Mouse (Mus musculus): ENCODE results near the gene BC030870.
"Not testable (repeated sequence)": the region's sequence is repeated elsewhere in the genome, so short reads cannot be mapped to it uniquely, and the experiment has no call there.

DNA sequence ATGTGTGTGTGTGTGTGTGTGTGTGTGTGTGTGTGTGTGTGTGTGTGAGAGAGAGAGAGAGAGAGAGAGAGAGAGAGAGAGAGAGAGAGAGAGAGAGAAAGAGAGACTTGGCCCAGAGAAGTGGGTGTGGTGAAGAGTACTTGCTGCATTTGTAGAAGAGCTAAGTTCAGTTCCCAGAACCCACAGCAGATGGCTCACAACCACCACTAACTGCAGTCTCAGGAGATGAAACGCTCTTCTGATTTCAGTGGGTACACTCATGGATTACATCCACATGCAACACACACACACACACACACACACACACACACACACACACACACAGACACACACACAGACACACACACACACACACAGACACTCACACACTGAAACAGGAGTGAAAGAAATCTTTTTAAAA, 31.3 kb upstream of the BC030870 start:
- TF ChIP-seq CTCF (IDR thresholded peaks at IDR 0.05; ENCODE audit: low read depth, low read length); POLR2A (IDR thresholded peaks at IDR 0.05; ENCODE audit: borderline replicate concordance, low read depth, low read length): not testable (repeated sequence)

Measured in bone marrow macrophage, adult 2 months (primary cell).